Mouse (Mus musculus) brain, embryonic 14.5 days (tissue): ENCODE measurements around the gene Ndufa8. TPM values are rescaled to one million over a fixed set of nuclear protein-coding genes. Genes with fewer than 3 reads are reported as not detected.

Experiments used
- DNase-seq: peaks from one replicate; pipeline ENCODE4 v3.0.0-alpha.2; 2011; ENCODE audit warnings: low read depth
- CTCF ChIP-seq: fragments of 200-500 bp; IDR thresholded peaks from 2 replicates; pipeline ENCODE4 v1.5.1; 2012; ENCODE audit warnings: inconsistent platforms, mild to moderate bottlenecking, moderate library complexity, borderline replicate concordance; ENCODE audit not compliant: insufficient read depth, insufficient read length; ENCODE audit errors: extremely low read depth
- POLR2A ChIP-seq: fragments of 200-500 bp; IDR thresholded peaks from 2 replicates; pipeline ENCODE4 v1.6.1; 2012; ENCODE audit warnings: mild to moderate bottlenecking, inconsistent platforms, borderline replicate concordance; ENCODE audit not compliant: poor library complexity, insufficient read depth, insufficient read length, severe bottlenecking; ENCODE audit errors: extremely low read depth
- polyA plus RNA-seq: library from polyadenylated mRNA; depleted of rRNA; stranded (reverse); fragments of >200 nt; gene quantifications from 2 replicates; pipeline ENCODE4 v1.2.3, GENCODE M21; 2012; rRNA removed

The Ndufa8 gene
- polyA plus RNA-seq, 1 experiment: 135 TPM

DNA sequence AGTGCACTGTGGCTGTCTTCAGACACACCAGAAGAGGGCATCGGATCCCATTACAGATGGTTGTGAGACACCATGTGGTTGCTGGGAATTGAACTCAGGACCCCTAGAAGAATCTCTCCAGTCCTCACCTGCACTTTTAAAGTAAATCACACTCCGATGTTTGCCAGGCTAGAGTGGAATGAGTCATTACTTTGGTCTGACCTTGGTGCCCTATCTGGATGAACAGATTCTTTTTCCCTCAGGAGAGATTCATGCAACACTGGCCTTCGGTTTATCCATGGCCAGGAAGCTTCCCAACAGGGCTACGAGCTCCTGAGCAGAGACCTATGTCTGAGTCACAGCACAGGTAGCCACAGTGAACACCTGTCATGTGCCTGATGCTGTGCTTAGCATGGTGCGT is 50.8 kb downstream of the Ndufa8 start:
- no peak for DNase-seq
- TF ChIP-seq POLR2A: no peak

DNA sequence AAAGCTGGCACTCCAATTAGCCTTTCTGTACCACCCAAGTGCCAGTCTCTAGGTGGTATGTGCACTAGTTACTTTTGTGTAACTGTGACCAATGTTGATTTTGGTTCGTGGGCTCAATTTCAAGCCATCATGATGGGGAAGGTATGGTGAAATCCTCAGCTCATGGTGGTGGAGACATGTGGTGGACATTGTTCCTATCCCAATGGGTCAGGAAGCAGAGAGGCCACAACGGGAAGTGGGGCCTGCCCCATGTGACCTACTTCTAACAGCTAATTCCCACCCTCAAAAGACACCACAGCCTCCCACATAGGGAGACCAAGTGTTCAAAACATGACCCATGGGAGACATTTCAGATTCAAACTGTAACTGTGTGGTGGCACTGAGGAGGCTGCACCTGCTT is 52.5 kb downstream of the Ndufa8 start:
- TF ChIP-seq CTCF (no peak), POLR2A (no peak)

DNA sequence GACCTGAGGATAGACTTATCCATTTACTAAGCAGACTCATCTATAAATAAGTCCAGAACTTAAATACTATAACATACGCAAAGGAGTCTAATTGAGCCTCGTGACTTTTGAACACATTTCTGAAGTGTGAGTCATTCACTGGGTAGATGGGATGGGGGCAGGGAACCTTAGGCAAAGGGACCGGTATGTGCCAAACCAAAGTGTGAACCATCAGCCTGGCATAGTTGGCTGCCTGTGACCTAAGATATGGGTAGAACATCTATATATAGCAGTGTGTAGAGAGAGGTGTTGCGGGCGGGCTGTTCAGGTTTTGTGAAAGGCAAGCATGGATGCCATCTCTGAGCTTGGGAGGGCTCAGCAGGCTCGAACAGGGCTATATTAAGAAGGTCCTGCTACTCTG is 54.9 kb downstream of the Ndufa8 start:
- TF ChIP-seq CTCF (no peak), POLR2A (no peak)
- DNase-seq: no peak

More for the DNA sequence above, 52.5 kb downstream of the Ndufa8 start:
- no peak for DNase-seq

DNA sequence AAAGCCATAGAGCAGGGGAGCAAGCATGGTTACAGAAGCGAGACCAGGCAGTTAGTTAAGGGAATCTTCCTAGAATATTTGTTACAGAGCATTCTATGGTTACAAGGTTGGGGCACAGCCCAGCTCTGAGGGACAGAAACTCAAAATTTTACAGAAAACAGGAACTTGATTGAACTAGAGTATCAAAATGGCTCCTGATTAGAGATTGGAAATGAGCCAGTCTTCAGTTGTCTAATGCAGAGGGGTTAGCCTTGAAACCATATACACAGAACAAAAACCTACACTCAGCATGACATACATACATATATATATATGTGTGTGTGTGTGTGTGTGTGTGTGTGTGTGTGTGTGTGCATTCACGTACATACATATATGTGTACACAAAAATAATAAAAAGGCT is 55.7 kb downstream of the Ndufa8 start:
- DNase-seq: no peak
- no peak for TF ChIP-seq CTCF
- TF ChIP-seq POLR2A: no peak

DNA sequence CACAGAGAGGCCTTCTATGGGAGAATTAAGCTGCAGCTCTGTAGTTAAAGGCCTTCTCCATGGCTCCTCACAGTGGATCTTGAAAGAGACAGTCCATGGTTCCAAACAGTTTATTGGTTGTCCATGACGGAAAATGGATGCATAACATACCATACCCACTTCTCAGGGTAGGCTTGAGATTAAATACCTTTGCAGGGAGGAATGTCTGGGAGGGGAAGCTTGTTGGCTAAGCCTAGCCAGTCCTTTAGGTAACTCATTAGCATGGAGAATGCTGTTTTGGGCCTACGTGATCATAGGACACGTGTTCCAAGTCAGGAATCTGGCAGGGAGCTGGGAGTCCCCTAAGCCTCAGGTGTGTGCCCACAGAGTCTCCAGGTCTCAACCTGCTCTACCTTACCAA is 56.9 kb downstream of the Ndufa8 start:
- TF ChIP-seq CTCF (no peak), POLR2A (no peak)
- DNase-seq: no peak

Other genes starting within 250 kb of the Ndufa8 start
- gene Ttll11, start 69.5 kb downstream of the Ndufa8 start, polyA plus RNA-seq: 7.8 and 9.3 TPM in 2 replicates
- gene Morn5, start 52 bp upstream of the Ndufa8 start, polyA plus RNA-seq: 0.93 and 2.3 TPM in 2 replicates
- gene Lhx6, start 56.0 kb upstream of the Ndufa8 start, polyA plus RNA-seq: 16.9 and 28.7 TPM in 2 replicates
- gene Mrrf, start 87.0 kb upstream of the Ndufa8 start, polyA plus RNA-seq: 23.7 and 33.5 TPM in 2 replicates
- 73.3 and 86.3 TPM in 2 replicates for gene Rbm18, start 87.4 kb upstream of the Ndufa8 start, polyA plus RNA-seq
- 2.3 and 3.0 TPM in 2 replicates for gene Ptgs1, start 181.0 kb upstream of the Ndufa8 start, polyA plus RNA-seq